Mouse (Mus musculus) liver, embryonic 16.5 days (tissue): Measurements from ENCODE around the gene Nrg3. TPM values are rescaled to one million over a fixed set of nuclear protein-coding genes. Genes with fewer than 3 reads are reported as not detected.
"Not testable (repeated sequence)": the region's sequence is repeated elsewhere in the genome, so short reads cannot be mapped to it uniquely, and the experiment has no call there.

ENCODE experiments used
- ATAC-seq: fragments of 200-750 bp; cut with Nextera tagmentation; 2 replicates; pipeline ENCODE4 v1.8.0; 2017; ENCODE audit warnings: low read depth, mild to moderate bottlenecking, moderate number of reproducible peaks, moderate library complexity
- H3K27ac ChIP-seq: fragments of 300-500 bp; sonication (generic); 2 replicates; pipeline ENCODE4 v1.5.1; 2014; ENCODE audit warnings: mild to moderate bottlenecking, low read length
- H3K27me3 ChIP-seq: fragments of 300-500 bp; sonication (generic); 2 replicates; pipeline ENCODE4 v1.6.1; 2014; ENCODE audit warnings: low read depth, low read length, mixed read lengths; ENCODE audit not compliant: control insufficient read depth, insufficient read depth
- H3K36me3 ChIP-seq: fragments of 300-500 bp; sonication (generic); 2 replicates; pipeline ENCODE4 v1.6.1; 2014; ENCODE audit warnings: mild to moderate bottlenecking; ENCODE audit not compliant: control insufficient read depth, insufficient read depth
- H3K4me1 ChIP-seq: fragments of 300-500 bp; sonication (generic); 2 replicates; pipeline ENCODE4 v1.6.1; 2014; ENCODE audit warnings: low read depth, low read length, mixed read lengths; ENCODE audit not compliant: control insufficient read depth
- H3K4me2 ChIP-seq: fragments of 300-500 bp; sonication (generic); 2 replicates; pipeline ENCODE4 v1.6.1; 2014; ENCODE audit warnings: low read depth, low read length, mixed read lengths
- H3K4me3 ChIP-seq: fragments of 300-500 bp; sonication (generic); 2 replicates; pipeline ENCODE4 v1.5.1; 2014; ENCODE audit warnings: low read depth, mild to moderate bottlenecking, low read length
- H3K9ac ChIP-seq: fragments of 300-500 bp; sonication (generic); 2 replicates; pipeline ENCODE4 v1.6.1; 2014; ENCODE audit warnings: low read depth, low read length
- H3K9me3 ChIP-seq: fragments of 300-500 bp; sonication (generic); replicated peaks from 2 replicates; pipeline ENCODE4 v1.6.1; 2016; ENCODE audit warnings: low read length; ENCODE audit not compliant: control insufficient read depth
- WGBS: fragments of 180-500 bp; shearing (Covaris S2); extraction: QIAGEN DNeasy Blood & Tissue Kit; methylation state at CpG from one replicate; pipeline ENCODE4 v1.1.7; 2014; ENCODE audit not compliant: insufficient replicate concordance; 5-methylcytosine and 5-hydroxymethylcytosine counted together
- microRNA-seq: library from miRNA; unstranded; fragments of <30 nt; microRNA quantifications from one replicate; pipeline ENCODE4, GENCODE M21; 2016
- polyA plus RNA-seq: library from polyadenylated mRNA; unstranded; fragments of >200 nt; fragmentation: Nextera tagmentation; extraction: Ambion mirVana; gene quantifications from 2 replicates; pipeline ENCODE4 v1.2.1, GENCODE M21; 2015

Nrg3 gene
- polyA plus RNA-seq, 1 experiment from 2014 or later, result not detected

DNA sequence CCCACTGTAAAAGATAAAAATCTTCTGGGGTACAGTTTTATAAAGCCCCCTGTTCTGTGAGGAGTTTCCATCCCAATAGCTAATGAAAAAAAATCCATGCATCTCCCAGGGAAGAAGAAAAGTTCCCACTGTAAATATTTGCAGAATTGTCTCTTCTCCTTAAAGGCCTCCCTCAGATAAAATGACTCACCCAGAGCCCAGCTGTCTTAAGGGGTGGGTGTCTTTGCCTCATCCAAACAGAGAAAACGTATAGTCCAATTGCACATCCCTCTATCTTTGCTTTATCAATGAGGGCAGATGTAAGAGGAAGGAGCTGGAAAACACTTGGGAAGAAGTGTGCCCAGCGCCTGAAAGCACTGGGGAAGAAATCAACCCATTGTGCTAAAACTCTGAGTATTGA, 1028.1 kb downstream of the Nrg3 start:
- H3K4me3 ChIP-seq, result no peak overlapping the region
- no peak for ATAC-seq
- H3K9me3 ChIP-seq, result no peaks in the 10 kb centered on the region
- no peaks in the 10 kb centered on the region for H3K27me3 ChIP-seq
- H3K4me1 ChIP-seq, result no peaks in the 10 kb centered on the region
- no peaks in the 10 kb centered on the region for H3K36me3 ChIP-seq
- no peak overlapping the region for H3K9ac ChIP-seq
- WGBS, result 52% methylated on average over 2 of the region's 2 CpGs
- H3K27ac ChIP-seq, result no peak overlapping the region
- no peak overlapping the region for H3K4me2 ChIP-seq

DNA sequence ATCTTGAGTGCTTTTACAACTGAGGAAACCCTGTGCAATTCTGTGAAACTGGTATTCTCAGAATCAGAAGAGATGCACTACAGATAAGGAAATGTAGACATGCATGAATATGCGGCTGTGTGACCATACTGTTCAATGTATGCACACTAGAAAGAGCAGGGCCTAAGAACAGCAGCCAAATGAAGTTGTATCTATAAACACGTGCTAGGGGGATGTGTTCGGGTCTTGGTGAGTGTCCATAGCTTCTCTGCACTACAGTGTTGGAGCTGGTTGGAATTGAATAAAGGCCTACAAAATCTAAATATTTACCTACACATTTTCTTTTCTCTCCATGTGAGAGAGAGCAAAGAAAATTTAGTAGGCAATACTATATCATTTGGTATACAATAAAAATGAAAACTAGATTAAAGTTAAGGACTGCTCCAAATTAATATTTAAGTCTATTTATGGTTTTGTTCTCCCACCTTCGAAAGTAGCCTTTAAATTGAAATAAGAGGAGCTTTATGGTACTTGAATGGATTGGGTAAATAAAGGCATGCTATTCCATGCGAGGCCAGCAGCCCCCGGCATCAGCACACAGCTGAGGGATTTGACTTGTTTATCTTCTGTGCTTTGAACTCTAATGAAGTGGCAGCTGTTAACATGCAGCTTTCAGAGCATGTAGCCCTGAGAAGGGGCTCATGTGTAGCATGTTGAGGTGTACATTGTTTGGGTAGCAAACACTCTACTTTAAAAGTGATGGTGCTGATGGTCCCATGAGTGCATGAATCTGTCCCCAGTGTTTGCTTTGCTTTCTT, 1038.9 kb downstream of the Nrg3 start:
- WGBS, result 45% methylated on average over 6 of the region's 6 CpGs
- ATAC-seq, result no peak
- no peaks in the 10 kb centered on the region for H3K9me3 ChIP-seq

DNA sequence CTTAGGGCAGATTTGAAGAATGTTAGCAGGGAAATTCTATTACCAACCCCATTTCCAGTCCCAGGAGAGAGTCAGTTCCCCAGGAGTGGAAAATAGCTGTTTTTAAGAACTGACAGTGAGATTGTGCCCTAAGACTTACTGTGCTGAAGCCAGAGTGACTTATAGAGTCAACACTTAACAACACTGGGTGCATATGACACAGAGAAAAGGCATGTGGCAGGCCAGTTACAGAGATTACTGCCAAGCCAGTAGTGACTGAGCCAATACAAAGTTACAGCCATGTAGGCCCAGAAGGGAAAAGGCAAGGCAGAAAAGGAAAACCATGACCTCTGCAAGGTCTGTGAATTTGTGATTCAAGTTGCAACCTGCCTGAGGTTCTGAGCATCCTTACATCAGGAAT, 1098.2 kb downstream of the Nrg3 start:
- no peak for ATAC-seq
- H3K4me3 ChIP-seq, result no peak overlapping the region
- H3K27me3 ChIP-seq, result no peaks in the 10 kb centered on the region
- H3K36me3 ChIP-seq, result no peaks in the 10 kb centered on the region
- H3K4me1 ChIP-seq, result no peaks in the 10 kb centered on the region
- H3K9ac ChIP-seq, result no peak overlapping the region
- H3K27ac ChIP-seq, result no peak overlapping the region
- H3K4me2 ChIP-seq, result no peak overlapping the region
- H3K9me3 ChIP-seq, result no peaks in the 10 kb centered on the region

More for the DNA sequence above, 1038.9 kb downstream of the Nrg3 start:
- H3K9ac ChIP-seq, result no peak overlapping the region
- H3K27ac ChIP-seq, result no peak overlapping the region
- H3K4me1 ChIP-seq, result no peaks in the 10 kb centered on the region
- H3K36me3 ChIP-seq, result no peaks in the 10 kb centered on the region
- H3K4me2 ChIP-seq, result no peak overlapping the region
- no peak overlapping the region for H3K4me3 ChIP-seq
- no peaks in the 10 kb centered on the region for H3K27me3 ChIP-seq

DNA sequence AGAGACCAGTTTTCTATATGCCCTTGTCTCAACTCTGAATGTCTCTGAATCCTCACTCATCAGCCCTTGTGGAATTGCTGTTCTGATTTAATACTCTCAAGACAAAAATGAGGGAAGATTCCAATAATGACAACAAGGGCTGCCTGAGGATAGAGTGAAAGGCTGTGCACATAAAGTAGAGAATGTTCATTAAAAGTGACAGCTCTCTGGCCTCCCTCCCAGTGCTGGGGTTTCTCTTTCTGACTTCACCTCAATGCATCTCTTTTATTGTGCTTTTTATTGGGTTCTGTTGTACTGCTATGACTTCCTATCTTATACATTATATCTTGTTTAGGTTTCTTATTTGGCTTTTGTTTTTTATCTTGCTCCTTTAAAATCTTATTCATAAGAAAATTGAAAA, 1131.9 kb downstream of the Nrg3 start:
- H3K27ac ChIP-seq, result no peak overlapping the region
- no peaks in the 10 kb centered on the region for H3K36me3 ChIP-seq
- H3K4me2 ChIP-seq, result no peak overlapping the region
- no peak for ATAC-seq
- no peaks in the 10 kb centered on the region for H3K27me3 ChIP-seq
- H3K4me1 ChIP-seq, result no peaks in the 10 kb centered on the region
- H3K9me3 ChIP-seq, result no peaks in the 10 kb centered on the region
- H3K9ac ChIP-seq, result no peak overlapping the region
- no peak overlapping the region for H3K4me3 ChIP-seq

DNA sequence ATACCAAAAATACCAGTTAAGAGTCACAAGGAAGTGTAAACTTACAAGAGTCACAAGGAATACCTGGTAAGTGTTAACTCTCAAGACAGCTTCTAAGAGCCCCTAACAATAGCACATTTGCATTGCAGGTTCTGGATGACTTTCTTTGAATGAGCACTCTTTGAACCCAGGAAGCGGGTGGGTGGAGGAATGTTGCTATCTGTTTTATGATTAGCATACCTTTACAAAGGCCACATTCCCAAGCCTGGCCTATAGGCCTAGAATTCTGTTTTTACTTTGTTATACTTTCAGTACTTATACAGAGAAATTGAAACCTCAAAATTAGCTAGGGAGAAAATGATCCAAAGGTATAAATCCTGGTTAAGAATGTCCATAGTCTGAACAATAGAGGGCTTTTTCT, 1150.0 kb downstream of the Nrg3 start:
- not testable (repeated sequence) for H3K4me1 ChIP-seq, H3K36me3 ChIP-seq, H3K27ac ChIP-seq, ATAC-seq, H3K9me3 ChIP-seq, H3K4me3 ChIP-seq, H3K4me2 ChIP-seq, H3K9ac ChIP-seq, H3K27me3 ChIP-seq
- WGBS, result 80% methylated on average over 1 of the region's 1 CpGs

DNA sequence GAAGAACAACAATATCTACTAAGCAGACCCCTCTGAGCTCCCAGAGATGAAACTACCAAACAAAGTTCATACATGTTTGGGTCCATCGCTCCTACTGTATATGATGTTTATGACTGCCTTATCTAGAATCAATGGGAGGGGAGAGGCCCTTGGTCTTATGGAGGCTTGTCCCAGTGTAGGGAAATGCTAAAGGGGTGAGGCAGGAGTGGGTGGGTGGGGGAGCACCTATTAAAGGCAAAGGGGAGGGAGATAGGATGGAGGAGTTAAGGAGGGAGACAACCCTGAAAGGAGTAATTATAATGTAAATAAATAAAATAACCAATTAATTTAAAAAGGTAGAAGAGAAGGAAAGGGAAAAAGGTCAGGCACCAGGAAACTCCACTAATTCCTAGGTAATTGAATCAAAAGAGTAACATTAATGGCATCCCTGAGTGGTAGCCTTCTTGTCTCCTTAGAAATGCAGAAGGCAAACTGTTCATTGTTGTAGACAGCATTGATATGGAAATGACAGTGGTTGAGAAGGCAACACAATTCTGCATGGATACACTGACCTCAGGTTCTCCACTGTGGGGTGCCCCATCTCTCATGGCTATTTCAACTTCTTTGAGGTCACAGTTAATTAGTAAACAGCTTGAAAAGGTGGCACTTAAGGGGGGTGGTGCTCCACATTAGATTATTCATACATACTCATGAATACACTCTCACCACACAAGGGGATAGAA, 1152.1 kb downstream of the Nrg3 start:
- H3K4me1 ChIP-seq, result no peaks in the 10 kb centered on the region
- WGBS, result 68% methylated on average over 1 of the region's 1 CpGs
- no peaks in the 10 kb centered on the region for H3K36me3 ChIP-seq

More for the DNA sequence above, 1152.1 kb downstream of the Nrg3 start:
- no peaks in the 10 kb centered on the region for H3K9me3 ChIP-seq
- no peak overlapping the region for H3K4me2 ChIP-seq
- ATAC-seq, result no peak
- no peak overlapping the region for H3K27ac ChIP-seq
- no peak overlapping the region for H3K9ac ChIP-seq
- H3K27me3 ChIP-seq, result no peaks in the 10 kb centered on the region
- H3K4me3 ChIP-seq, result no peak overlapping the region

Small RNAs within 50 kb of the gene (microRNA-seq; reads per million reads assigned to microRNA genes)
- not detected for gene Gm27332
